Mouse (Mus musculus) hindbrain, embryonic 12.5 days (tissue): Measurements from ENCODE around the gene Atxn1. TPM values are rescaled to one million over a fixed set of nuclear protein-coding genes. Genes with fewer than 3 reads are reported as not detected.

Source experiments
- ATAC-seq: fragments of 200-750 bp; cut with Nextera tagmentation; 2 replicates; pipeline ENCODE4 v1.8.0; 2017; ENCODE audit warnings: moderate TSS enrichment; ENCODE audit not compliant: low FRiP score
- H3K27ac ChIP-seq: fragments of 300-500 bp; sonication (generic); 2 replicates; pipeline ENCODE4 v1.5.1; 2016; ENCODE audit warnings: mild to moderate bottlenecking
- H3K27me3 ChIP-seq: fragments of 300-500 bp; sonication (generic); 2 replicates; pipeline ENCODE4 v1.6.1; 2016; ENCODE audit warnings: mild to moderate bottlenecking
- H3K36me3 ChIP-seq: fragments of 300-500 bp; sonication (generic); 2 replicates; pipeline ENCODE4 v1.6.1; 2016; ENCODE audit warnings: mild to moderate bottlenecking
- H3K4me1 ChIP-seq: fragments of 300-500 bp; sonication (generic); 2 replicates; pipeline ENCODE4 v1.6.1; 2016
- H3K4me2 ChIP-seq: fragments of 300-500 bp; sonication (generic); replicated peaks from 2 replicates; pipeline ENCODE4 v1.6.1; 2016; ENCODE audit warnings: mild to moderate bottlenecking
- H3K4me3 ChIP-seq: fragments of 300-500 bp; sonication (generic); 2 replicates; pipeline ENCODE4 v1.5.1; 2016; ENCODE audit warnings: mild to moderate bottlenecking
- H3K9ac ChIP-seq: fragments of 300-500 bp; sonication (generic); 2 replicates; pipeline ENCODE4 v1.6.1; 2016; ENCODE audit warnings: mild to moderate bottlenecking, moderate library complexity
- H3K9me3 ChIP-seq: fragments of 300-500 bp; sonication (generic); replicated peaks from 2 replicates; pipeline ENCODE4 v1.6.1; 2016; ENCODE audit warnings: mild to moderate bottlenecking
- WGBS: fragments of 180-500 bp; shearing (Covaris S2); methylation state at CpG from one replicate; pipeline ENCODE4 v1.1.7; 2016; 5-methylcytosine and 5-hydroxymethylcytosine counted together
- polyA plus RNA-seq: library from polyadenylated mRNA; unstranded; fragments of >200 nt; fragmentation: Nextera tagmentation; extraction: Ambion mirVana; gene quantifications from 2 replicates; pipeline ENCODE4 v1.2.1, GENCODE M21; 2016

Gene Atxn1
- polyA plus RNA-seq, 1 experiment from 2014 or later, result 5.0 TPM

DNA sequence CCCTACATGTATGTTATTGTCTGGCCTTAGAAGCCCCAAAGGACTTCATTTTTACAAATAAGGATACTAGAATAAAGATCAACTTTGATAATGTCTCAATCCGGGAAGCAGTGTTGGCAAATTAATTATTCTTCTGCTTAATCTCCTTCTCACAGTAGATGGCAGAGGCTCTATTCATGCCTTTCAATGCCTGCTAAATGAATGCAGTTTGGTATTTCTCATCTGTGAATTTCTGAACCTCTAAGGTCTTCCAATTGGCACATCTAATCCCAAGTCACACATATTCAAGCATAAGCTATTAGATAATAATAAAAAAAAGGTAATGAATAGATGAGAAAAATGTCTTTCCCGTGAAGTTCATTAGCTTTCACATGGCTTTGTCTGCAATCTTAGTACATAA is 365.0 kb downstream of the Atxn1 start:
- no peaks in the 10 kb centered on the region for H3K36me3 ChIP-seq
- H3K9me3 ChIP-seq, result no peaks in the 10 kb centered on the region
- 65% methylated on average over 2 of the region's 2 CpGs for WGBS
- no peak overlapping the region for H3K9ac ChIP-seq
- H3K4me3 ChIP-seq, result no peak overlapping the region
- no peaks in the 10 kb centered on the region for H3K27me3 ChIP-seq
- ATAC-seq, result no peak
- no peak overlapping the region for H3K4me2 ChIP-seq
- no peak overlapping the region; the same call in 1 of the 2 replicates for H3K27ac ChIP-seq
- H3K4me1 ChIP-seq, result peaks cover 17% of the 10 kb centered on the region

DNA sequence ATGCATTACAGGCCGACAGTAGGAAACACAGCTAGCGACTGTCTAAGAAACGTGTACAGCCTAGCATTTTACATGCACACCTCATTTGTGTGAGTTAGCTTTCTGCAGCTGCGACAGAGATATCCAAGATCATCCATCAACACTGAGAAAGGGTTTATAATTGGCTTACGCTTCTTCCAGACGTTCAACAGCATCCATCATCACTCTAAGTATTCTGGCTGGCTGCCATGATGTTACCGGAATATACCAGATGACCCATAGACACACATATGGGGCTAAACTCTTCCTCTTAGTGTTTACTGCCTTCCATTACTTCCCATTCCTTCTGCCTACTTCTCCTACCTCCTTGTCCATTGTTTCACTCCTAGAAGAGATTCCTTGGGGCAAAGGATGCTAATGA is 369.4 kb downstream of the Atxn1 start:
- H3K9me3 ChIP-seq, result no peaks in the 10 kb centered on the region
- peak overlapping the region; percentile 73 for H3K27ac ChIP-seq
- H3K36me3 ChIP-seq, result no peaks in the 10 kb centered on the region
- 51% methylated on average over 7 of the region's 7 CpGs for WGBS
- H3K27me3 ChIP-seq, result no peaks in the 10 kb centered on the region
- no peak overlapping the region for H3K4me3 ChIP-seq
- peaks cover 17% of the 10 kb centered on the region for H3K4me1 ChIP-seq
- no peak overlapping the region for H3K9ac ChIP-seq
- peak; percentile 40 for ATAC-seq
- no peak overlapping the region for H3K4me2 ChIP-seq

DNA sequence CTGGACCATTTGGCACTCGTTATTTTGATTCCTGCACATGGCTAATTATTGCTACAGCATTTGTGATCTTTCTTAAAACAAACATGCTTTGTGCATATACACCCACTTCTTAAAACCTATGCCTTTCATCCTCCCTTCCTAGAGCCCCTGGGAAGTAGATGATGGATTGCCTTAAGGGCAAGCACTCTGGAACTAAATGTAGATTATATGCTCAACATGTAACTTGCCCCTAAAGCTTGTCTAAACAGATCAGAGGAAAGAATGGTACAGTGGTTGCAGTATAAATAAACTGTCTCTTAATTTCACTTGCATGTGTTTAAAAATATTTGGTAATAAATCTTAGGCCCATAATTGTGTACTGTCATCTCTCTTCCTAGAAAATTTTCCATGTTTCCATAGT is 370.9 kb downstream of the Atxn1 start:
- Histone ChIP-seq H3K27me3 (no peaks in the 10 kb centered on the region), H3K9me3 (no peaks in the 10 kb centered on the region), H3K36me3 (no peaks in the 10 kb centered on the region), H3K4me3 (no peak overlapping the region), H3K9ac (no peak overlapping the region), H3K27ac (no peak overlapping the region), H3K4me1 (peaks cover 17% of the 10 kb centered on the region), H3K4me2 (no peak overlapping the region)
- no peak for ATAC-seq
- 74% methylated on average over 1 of the region's 1 CpGs for WGBS

DNA sequence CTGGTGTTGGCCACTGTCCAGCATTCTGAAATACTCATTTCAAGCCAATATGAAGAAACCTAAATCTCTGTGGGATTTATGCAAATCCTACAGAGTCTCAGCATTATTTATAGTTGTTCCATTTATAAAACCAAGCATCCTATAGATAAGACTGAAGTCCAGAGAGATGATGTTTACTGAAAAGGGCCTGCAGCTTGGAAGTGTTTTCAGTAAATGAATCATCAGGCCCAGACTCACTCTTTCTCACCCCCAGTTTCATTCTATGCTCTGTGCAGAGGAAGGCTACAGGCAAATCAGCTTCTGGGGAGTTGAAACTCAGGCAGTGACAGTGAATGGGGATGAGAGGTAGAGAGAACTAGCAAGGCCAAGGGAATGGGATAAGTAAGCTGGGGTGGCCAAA is 373.9 kb downstream of the Atxn1 start:
- ATAC-seq, result no peak
- H3K27ac ChIP-seq, result no peak overlapping the region
- H3K36me3 ChIP-seq, result no peaks in the 10 kb centered on the region
- peaks cover 16% of the 10 kb centered on the region for H3K4me1 ChIP-seq
- H3K9ac ChIP-seq, result no peak overlapping the region
- no peaks in the 10 kb centered on the region for H3K9me3 ChIP-seq
- H3K27me3 ChIP-seq, result no peaks in the 10 kb centered on the region
- H3K4me2 ChIP-seq, result no peak overlapping the region
- H3K4me3 ChIP-seq, result no peak overlapping the region

DNA sequence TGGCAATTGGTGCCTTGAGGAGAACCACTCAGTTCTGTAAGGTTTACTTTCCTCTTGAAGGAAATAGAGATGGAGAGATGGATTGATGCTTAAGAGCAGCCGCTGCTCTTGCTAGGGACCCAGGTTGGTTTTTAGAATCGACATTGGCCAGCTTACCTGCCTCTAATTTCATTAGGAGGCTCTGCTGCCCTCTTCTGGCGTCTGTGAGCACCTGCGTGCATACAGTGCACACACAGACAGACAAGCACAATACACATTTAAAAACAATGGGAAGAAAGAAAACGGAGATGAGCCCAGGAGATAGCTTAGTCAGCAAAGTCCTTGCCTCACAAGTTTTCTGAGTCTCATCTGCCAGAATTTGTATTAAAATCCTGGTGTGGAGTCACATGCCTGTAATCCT is 381.7 kb downstream of the Atxn1 start:
- no peak overlapping the region for H3K27ac ChIP-seq
- WGBS, result 86% methylated on average over 5 of the region's 5 CpGs

DNA sequence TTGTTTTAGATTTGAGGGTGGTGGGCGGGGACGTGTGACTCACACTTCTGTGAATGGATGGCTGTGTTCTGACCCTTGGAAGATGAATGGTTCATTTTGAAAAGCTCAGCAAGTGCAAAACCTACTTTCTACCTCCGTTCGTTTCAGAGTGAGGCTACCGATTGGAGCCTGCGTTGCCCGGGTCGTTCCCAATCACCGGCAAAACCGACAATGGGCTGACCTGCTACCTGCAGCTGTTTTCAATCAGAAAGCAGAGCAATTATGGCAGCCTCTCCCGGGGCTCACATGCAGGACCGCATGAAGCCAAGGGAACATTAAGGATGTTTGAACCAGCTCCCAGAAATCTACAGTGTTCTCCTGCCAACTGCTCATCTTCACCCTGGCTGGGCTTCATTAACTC is 382.5 kb downstream of the Atxn1 start:
- H3K4me3 ChIP-seq, result no peak overlapping the region
- H3K4me2 ChIP-seq, result no peak overlapping the region
- no peaks in the 10 kb centered on the region for H3K9me3 ChIP-seq
- no peak overlapping the region for H3K27ac ChIP-seq
- 63% methylated on average over 12 of the region's 12 CpGs for WGBS
- no peak overlapping the region for H3K9ac ChIP-seq
- peaks cover 6% of the 10 kb centered on the region; the same call in 1 of the 2 replicates for H3K4me1 ChIP-seq
- H3K27me3 ChIP-seq, result no peaks in the 10 kb centered on the region
- H3K36me3 ChIP-seq, result no peaks in the 10 kb centered on the region
- ATAC-seq, result no peak

More for the DNA sequence above, 381.7 kb downstream of the Atxn1 start:
- H3K4me3 ChIP-seq, result no peak overlapping the region
- H3K36me3 ChIP-seq, result no peaks in the 10 kb centered on the region
- ATAC-seq, result no peak
- H3K4me2 ChIP-seq, result no peak overlapping the region
- H3K9ac ChIP-seq, result no peak overlapping the region
- H3K9me3 ChIP-seq, result no peaks in the 10 kb centered on the region
- no peaks in the 10 kb centered on the region for H3K4me1 ChIP-seq
- no peaks in the 10 kb centered on the region for H3K27me3 ChIP-seq

DNA sequence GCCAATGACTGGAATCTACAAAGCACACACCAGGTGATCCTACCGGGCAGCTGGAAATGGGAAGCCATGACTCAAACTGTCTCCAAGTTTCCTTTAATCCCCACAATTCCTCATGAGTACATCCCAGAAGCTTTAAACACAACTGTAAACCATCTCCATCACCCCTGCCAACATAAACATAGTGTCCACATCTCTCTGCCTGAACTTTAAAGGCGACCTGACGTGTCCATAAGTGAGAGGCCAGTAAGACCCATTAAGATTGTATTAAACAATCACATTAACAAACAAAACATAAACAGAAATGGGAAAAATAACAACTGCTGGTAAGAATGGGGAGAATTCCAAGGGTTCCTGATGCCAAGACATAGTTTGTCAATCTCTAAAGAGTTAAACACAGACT is 385.1 kb downstream of the Atxn1 start:
- no peak for ATAC-seq
- Histone ChIP-seq H3K36me3 (no peaks in the 10 kb centered on the region), H3K27me3 (no peaks in the 10 kb centered on the region), H3K27ac (no peak overlapping the region), H3K4me3 (no peak overlapping the region), H3K4me2 (no peak overlapping the region), H3K4me1 (peaks cover 16% of the 10 kb centered on the region), H3K9me3 (no peaks in the 10 kb centered on the region), H3K9ac (no peak overlapping the region)
- WGBS, result 91% methylated on average over 3 of the region's 3 CpGs

DNA sequence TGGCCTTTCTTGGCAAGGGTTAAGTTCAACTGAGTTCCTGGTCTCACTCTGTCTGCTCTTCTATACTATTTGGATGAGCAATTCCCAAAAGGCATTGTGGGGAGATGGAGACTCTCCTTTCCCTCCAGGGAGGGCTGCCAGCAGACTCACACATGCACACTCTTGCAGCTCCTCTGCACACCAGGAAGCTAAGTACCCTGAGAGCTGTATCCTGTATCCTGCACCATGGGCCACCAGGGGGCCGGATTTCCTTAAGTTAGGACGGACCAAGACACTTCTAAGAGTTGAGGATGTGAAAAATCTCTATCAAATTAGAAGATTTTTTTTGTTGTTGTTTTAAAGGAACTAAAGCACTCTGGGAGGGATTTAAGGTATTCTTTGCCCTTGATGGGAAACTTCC is 387.0 kb downstream of the Atxn1 start:
- no peaks in the 10 kb centered on the region for H3K9me3 ChIP-seq
- H3K4me2 ChIP-seq, result no peak overlapping the region
- no peaks in the 10 kb centered on the region for H3K27me3 ChIP-seq
- H3K27ac ChIP-seq, result peak overlapping the region; percentile 2; the same call in 1 of the 2 replicates
- H3K9ac ChIP-seq, result no peak overlapping the region
- no peak overlapping the region for H3K4me3 ChIP-seq
- H3K36me3 ChIP-seq, result no peaks in the 10 kb centered on the region
- no peak for ATAC-seq
- 35% methylated on average over 2 of the region's 2 CpGs for WGBS
- peaks cover 16% of the 10 kb centered on the region for H3K4me1 ChIP-seq

DNA sequence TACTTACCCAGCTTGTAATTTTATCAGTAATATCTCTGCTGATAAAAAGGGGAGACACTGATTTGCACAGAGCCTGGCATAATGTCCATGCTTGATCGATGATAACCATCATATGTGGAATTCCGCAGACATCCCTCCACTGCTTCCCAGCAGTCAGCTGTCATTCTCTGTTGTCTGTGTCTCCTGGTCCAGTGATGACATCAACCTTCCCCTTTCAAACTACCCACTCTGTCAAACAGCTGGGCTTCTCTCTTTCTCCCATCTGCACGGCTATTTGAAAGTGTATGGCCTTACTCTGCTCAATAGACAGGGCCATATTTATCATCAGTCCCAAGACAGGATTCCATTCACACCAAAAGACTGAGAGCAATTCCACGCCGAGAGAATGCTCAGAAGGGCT is 387.4 kb downstream of the Atxn1 start:
- no peak overlapping the region for H3K4me3 ChIP-seq
- no peaks in the 10 kb centered on the region for H3K9me3 ChIP-seq
- peaks cover 16% of the 10 kb centered on the region for H3K4me1 ChIP-seq
- ATAC-seq, result no peak
- no peak overlapping the region for H3K4me2 ChIP-seq
- H3K9ac ChIP-seq, result no peak overlapping the region
- no peaks in the 10 kb centered on the region for H3K36me3 ChIP-seq
- 36% methylated on average over 5 of the region's 5 CpGs for WGBS
- H3K27me3 ChIP-seq, result no peaks in the 10 kb centered on the region
- H3K27ac ChIP-seq, result peak overlapping the region; percentile 2; the same call in 1 of the 2 replicates

DNA sequence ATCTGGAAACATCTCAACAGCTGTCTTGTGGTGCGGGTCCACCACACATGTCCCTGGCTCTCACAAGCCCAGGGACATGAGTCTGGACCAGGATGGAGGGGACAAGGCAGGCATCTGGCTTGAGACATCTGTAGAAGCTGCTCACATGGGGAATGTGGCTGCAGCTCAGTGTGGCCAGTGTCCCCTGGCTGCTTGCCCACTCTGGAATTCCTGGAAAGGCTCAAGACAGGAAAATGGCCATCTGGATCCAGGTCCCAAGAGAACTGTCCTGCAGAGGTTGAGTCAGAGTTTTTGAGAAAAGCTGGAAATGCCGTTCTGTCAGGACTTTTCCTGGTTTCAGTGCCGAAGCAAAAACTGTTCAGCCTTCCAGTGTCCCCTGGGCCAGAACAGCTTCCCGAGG is 388.6 kb downstream of the Atxn1 start:
- no peak for ATAC-seq
- Histone ChIP-seq H3K27ac (0 out of 2 replicates have a peak overlapping the region, but pooled peaks have one; percentile 17), H3K9ac (no peak overlapping the region), H3K36me3 (no peaks in the 10 kb centered on the region), H3K4me2 (no peak overlapping the region), H3K4me1 (peaks cover 23% of the 10 kb centered on the region), H3K4me3 (no peak overlapping the region), H3K9me3 (no peaks in the 10 kb centered on the region), H3K27me3 (no peaks in the 10 kb centered on the region)
- 69% methylated on average over 4 of the region's 4 CpGs for WGBS

DNA sequence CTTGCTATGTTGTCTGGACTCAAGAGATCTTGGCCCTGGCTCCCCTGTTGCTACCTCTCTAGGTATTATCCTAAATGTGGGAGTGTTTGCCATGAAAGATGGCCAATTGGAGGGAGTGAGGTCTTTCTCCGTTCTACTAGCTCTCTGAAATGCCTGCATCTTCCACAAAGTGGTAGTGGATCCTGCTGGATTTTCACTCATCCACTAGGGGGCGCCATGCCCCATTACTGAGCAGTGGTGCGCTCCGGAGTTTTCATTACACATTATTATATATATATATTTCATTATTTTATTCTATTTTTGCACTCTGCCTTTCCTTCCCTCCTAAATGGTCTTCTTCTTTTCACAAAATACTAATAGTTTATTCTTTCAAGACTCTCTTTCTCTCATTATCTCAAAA is 392.0 kb downstream of the Atxn1 start:
- Histone ChIP-seq H3K4me3 (no peak overlapping the region), H3K27me3 (no peaks in the 10 kb centered on the region), H3K9ac (no peak overlapping the region), H3K36me3 (no peaks in the 10 kb centered on the region; the same call in 1 of the 2 replicates), H3K4me1 (peaks cover 22% of the 10 kb centered on the region), H3K27ac (no peak overlapping the region), H3K9me3 (no peaks in the 10 kb centered on the region), H3K4me2 (no peak overlapping the region)
- no peak for ATAC-seq
- 42% methylated on average over 4 of the region's 4 CpGs for WGBS

DNA sequence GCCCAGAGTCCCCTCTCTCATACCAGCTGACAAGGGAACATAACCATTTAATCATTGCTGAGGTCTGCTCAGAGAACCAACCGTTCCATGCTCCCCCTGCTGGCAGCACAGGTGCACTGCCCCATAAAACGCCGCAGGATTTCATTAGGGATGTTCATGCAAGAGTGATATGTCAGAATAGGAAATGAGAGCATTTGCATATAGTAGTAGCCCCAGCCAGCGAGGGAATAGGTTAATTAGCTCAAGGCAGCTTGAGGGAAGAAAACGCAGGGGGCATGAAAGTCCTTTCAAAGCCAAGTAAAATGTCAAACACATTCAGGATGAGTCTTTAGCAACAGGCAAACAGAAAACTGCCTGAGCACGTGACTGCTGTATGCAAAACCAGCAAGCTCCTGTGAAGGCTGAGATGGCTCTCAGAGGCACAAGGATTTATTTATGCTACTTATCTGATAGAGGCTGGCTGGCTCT is 393.0 kb downstream of the Atxn1 start:
- peaks cover 3% of the 10 kb centered on the region; the same call in 1 of the 2 replicates for H3K36me3 ChIP-seq
- 0 out of 2 replicates have a peak overlapping the region, but pooled peaks have one; percentile 21 for H3K4me2 ChIP-seq
- H3K9me3 ChIP-seq, result no peaks in the 10 kb centered on the region
- 5% methylated on average over 6 of the region's 6 CpGs for WGBS
- H3K27me3 ChIP-seq, result no peaks in the 10 kb centered on the region
- H3K4me1 ChIP-seq, result peaks cover 17% of the 10 kb centered on the region
- no peak overlapping the region for H3K4me3 ChIP-seq
- peak overlapping the region; percentile 44; the same call in 1 of the 2 replicates for H3K27ac ChIP-seq
- no peak overlapping the region for H3K9ac ChIP-seq
- peak; percentile 84 for ATAC-seq

DNA sequence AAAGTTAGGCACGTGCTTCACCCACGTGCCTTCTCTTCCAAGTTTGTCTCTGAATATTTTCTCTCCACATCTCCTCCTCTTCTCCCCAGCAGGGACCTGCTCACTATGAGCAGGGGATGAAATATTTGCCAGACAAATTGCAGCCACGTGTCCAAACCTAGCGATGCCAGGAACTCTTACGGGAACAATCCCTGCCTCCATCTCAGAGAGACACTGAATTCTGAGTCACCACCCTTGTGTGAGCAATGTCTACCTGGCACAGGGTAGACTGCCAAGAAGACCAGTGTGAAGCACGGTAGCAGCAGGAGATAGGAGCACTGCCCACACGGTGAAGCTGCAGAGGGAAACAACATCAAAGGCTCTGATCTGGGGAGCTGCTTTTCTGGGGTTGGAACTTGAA is 394.9 kb downstream of the Atxn1 start:
- WGBS, result 71% methylated on average over 7 of the region's 7 CpGs
- Histone ChIP-seq H3K27me3 (no peaks in the 10 kb centered on the region), H3K4me2 (no peak overlapping the region), H3K36me3 (peaks cover 4% of the 10 kb centered on the region; the same call in 1 of the 2 replicates), H3K9ac (no peak overlapping the region), H3K4me1 (peaks cover 7% of the 10 kb centered on the region), H3K4me3 (no peak overlapping the region), H3K27ac (no peak overlapping the region), H3K9me3 (no peaks in the 10 kb centered on the region)
- ATAC-seq, result no peak
